Mouse (Mus musculus) MEL (cell line): ENCODE measurements around the gene Slc19a2. TPM values are rescaled to one million over a fixed set of nuclear protein-coding genes. Genes with fewer than 3 reads are reported as not detected.
A peak's percentile ranks its signal among the peaks of the same experiment; 100 is the strongest.

Experiments
- DNase-seq: peaks from one replicate; pipeline ENCODE4 v3.0.0; 2011; ENCODE audit warnings: low read depth, low spot score
- H3K27ac ChIP-seq: 2 replicates; pipeline ENCODE4 v1.5.1; 2012; ENCODE audit warnings: low read depth, mild to moderate bottlenecking, control low read depth, low read length, moderate library complexity; ENCODE audit not compliant: control insufficient read depth
- H3K27me3 ChIP-seq, 2 experiments: fragments of 150-350 bp in 1 of 2; sonication (generic) in 1 of 2; 2 replicates each; pipeline ENCODE4 v1.6.1; 2012; ENCODE audit warnings: low read length in 2 of 2, mild to moderate bottlenecking in 2 of 2, improper control_type of control experiment in 1 of 2, moderate library complexity in 1 of 2; ENCODE audit not compliant: insufficient read depth in 2 of 2, control insufficient read depth in 1 of 2
- H3K36me3 ChIP-seq, 2 experiments: 2 replicates each; pipeline ENCODE4 v1.6.1; 2012 to 2014; ENCODE audit warnings: low read length in 2 of 2, improper control_type of control experiment in 1 of 2, inconsistent platforms in 1 of 2, mild to moderate bottlenecking in 1 of 2; ENCODE audit not compliant: insufficient read depth in 2 of 2, control insufficient read depth in 1 of 2
- H3K4me1 ChIP-seq, 2 experiments: fragments of 150-350 bp in 1 of 2; sonication (generic) in 1 of 2; 2 replicates each; pipeline ENCODE4 v1.6.1; 2012; ENCODE audit warnings: low read length in 2 of 2, improper control_type of control experiment in 1 of 2, mild to moderate bottlenecking in 1 of 2; ENCODE audit not compliant: insufficient read depth in 2 of 2, control insufficient read depth in 1 of 2
- H3K4me3 ChIP-seq, 2 experiments: fragments of 150-350 bp in 1 of 2; sonication (generic) in 1 of 2; 2 replicates each; pipeline ENCODE4 v1.5.1; 2012; ENCODE audit warnings: low read depth in 2 of 2, low read length in 2 of 2, mild to moderate bottlenecking in 2 of 2, moderate library complexity in 2 of 2, control low read depth in 1 of 2, improper control_type of control experiment in 1 of 2; ENCODE audit not compliant: control insufficient read depth in 1 of 2, insufficient read depth in 1 of 2
- H3K79me2 ChIP-seq: 2 replicates; pipeline ENCODE4 v1.6.1; 2012; ENCODE audit warnings: mild to moderate bottlenecking, low read length, moderate library complexity; ENCODE audit not compliant: control insufficient read depth, poor library complexity, insufficient read depth
- H3K9ac ChIP-seq: 2 replicates; pipeline ENCODE4 v1.6.1; 2012; ENCODE audit warnings: low read depth, mild to moderate bottlenecking, control low read depth, low read length, moderate library complexity; ENCODE audit not compliant: control insufficient read depth, poor library complexity, severe bottlenecking
- H3K9me3 ChIP-seq: fragments of 150-350 bp; sonication (generic); replicated peaks from 2 replicates; pipeline ENCODE4 v1.6.1; 2012; ENCODE audit warnings: mild to moderate bottlenecking, low read length, improper control_type of control experiment, moderate library complexity; ENCODE audit not compliant: insufficient read depth
- BHLHE40 ChIP-seq: IDR thresholded peaks from 2 replicates; pipeline ENCODE4 v1.6.1; 2012; ENCODE audit warnings: low read depth, mild to moderate bottlenecking, inconsistent platforms, low read length, improper control_type of control experiment, borderline replicate concordance
- CHD1 ChIP-seq: IDR thresholded peaks from 2 replicates; pipeline ENCODE4 v1.6.1; 2012; ENCODE audit warnings: low read depth, mild to moderate bottlenecking, inconsistent platforms, low read length, improper control_type of control experiment
- CHD2 ChIP-seq: IDR thresholded peaks from 2 replicates; pipeline ENCODE4 v1.6.1; 2011; ENCODE audit warnings: low read length, improper control_type of control experiment
- CTCF ChIP-seq, 3 experiments: IDR thresholded peaks in 2 of 3; conservative IDR thresholded peaks in 1 of 3; 2 replicates each; pipeline ENCODE4 v1.5.1; 2011 to 2012; ENCODE audit warnings: low read length in 3 of 3, low read depth in 2 of 3, mild to moderate bottlenecking in 2 of 3, improper control_type of control experiment in 1 of 3, inconsistent platforms in 1 of 3, mixed read lengths in 1 of 3, moderate library complexity in 1 of 3; ENCODE audit not compliant: control insufficient read depth in 1 of 3, insufficient read depth in 1 of 3, poor library complexity in 1 of 3, severe bottlenecking in 1 of 3
- E2F4 ChIP-seq: IDR thresholded peaks from 2 replicates; pipeline ENCODE4 v1.6.1; 2011; ENCODE audit warnings: low read depth, low read length, improper control_type of control experiment, borderline replicate concordance
- ELF1 ChIP-seq: IDR thresholded peaks from 2 replicates; pipeline ENCODE4 v1.6.1; 2014; ENCODE audit warnings: low read depth, mild to moderate bottlenecking, inconsistent platforms, low read length, improper control_type of control experiment, moderate library complexity
- EP300 ChIP-seq, 2 experiments: IDR thresholded peaks; 2 replicates each; pipeline ENCODE4 v1.6.1; 2011; ENCODE audit warnings: improper control_type of control experiment in 2 of 2, low read length in 2 of 2, low read depth in 1 of 2, mild to moderate bottlenecking in 1 of 2
- ETS1 ChIP-seq: IDR thresholded peaks from 2 replicates; pipeline ENCODE4 v1.6.1; 2012; ENCODE audit warnings: low read depth, mild to moderate bottlenecking, inconsistent platforms, low read length, improper control_type of control experiment, moderate library complexity
- GABPA ChIP-seq: IDR thresholded peaks from 2 replicates; pipeline ENCODE4 v1.6.1; 2012; ENCODE audit warnings: low read depth, mild to moderate bottlenecking, inconsistent platforms, low read length, improper control_type of control experiment, moderate library complexity
- GATA1 ChIP-seq: IDR thresholded peaks from 2 replicates; pipeline ENCODE4 v1.6.1; 2011; ENCODE audit warnings: low read depth, low read length, improper control_type of control experiment
- HCFC1 ChIP-seq: IDR thresholded peaks from 2 replicates; pipeline ENCODE4 v1.6.1; 2012; ENCODE audit warnings: low read depth, mild to moderate bottlenecking, inconsistent platforms, low read length, improper control_type of control experiment, moderate library complexity
- JUND ChIP-seq: IDR thresholded peaks from 2 replicates; pipeline ENCODE4 v1.6.1; 2011; ENCODE audit warnings: low read depth, mild to moderate bottlenecking, improper control_type of control experiment, low read length
- KAT2A ChIP-seq: conservative IDR thresholded peaks from 2 replicates; pipeline ENCODE4 v1.6.1; 2012; ENCODE audit warnings: low read depth, low read length, improper control_type of control experiment, inconsistent platforms
- MAFK ChIP-seq: IDR thresholded peaks from 2 replicates; pipeline ENCODE4 v1.6.1; 2011; ENCODE audit warnings: low read depth, mild to moderate bottlenecking, low read length, improper control_type of control experiment, borderline replicate concordance
- MAX ChIP-seq: IDR thresholded peaks from 2 replicates; pipeline ENCODE4 v1.6.1; 2011; ENCODE audit warnings: low read length, improper control_type of control experiment
- MEF2A ChIP-seq: IDR thresholded peaks from 2 replicates; pipeline ENCODE4 v1.6.1; 2014; ENCODE audit warnings: low read depth, mild to moderate bottlenecking, inconsistent platforms, low read length, improper control_type of control experiment; ENCODE audit not compliant: poor library complexity, insufficient replicate concordance, severe bottlenecking; ENCODE audit errors: extremely low read depth
- MXI1 ChIP-seq: IDR thresholded peaks from 2 replicates; pipeline ENCODE4 v1.6.1; 2011; ENCODE audit warnings: mild to moderate bottlenecking, low read depth, low read length, improper control_type of control experiment
- MYB ChIP-seq: IDR thresholded peaks from 2 replicates; pipeline ENCODE4 v1.6.1; 2011; ENCODE audit warnings: mild to moderate bottlenecking, low read depth, low read length, improper control_type of control experiment
- MYC ChIP-seq: IDR thresholded peaks from 2 replicates; pipeline ENCODE4 v1.6.1; 2011; ENCODE audit warnings: low read depth, mild to moderate bottlenecking, low read length, improper control_type of control experiment, moderate library complexity
- NELFE ChIP-seq: IDR thresholded peaks from 2 replicates; pipeline ENCODE4 v1.6.1; 2011; ENCODE audit warnings: low read depth, low read length, improper control_type of control experiment
- POLR2AphosphoS2 ChIP-seq: IDR thresholded peaks from 2 replicates; pipeline ENCODE4 v1.6.1; 2011; ENCODE audit warnings: low read length, improper control_type of control experiment
- POLR2AphosphoS5 ChIP-seq: IDR thresholded peaks from 2 replicates; pipeline ENCODE4 v1.6.1; 2012; ENCODE audit warnings: low read depth, borderline replicate concordance, mild to moderate bottlenecking, inconsistent platforms, low read length, moderate library complexity, mixed read lengths
- RAD21 ChIP-seq: IDR thresholded peaks from 2 replicates; pipeline ENCODE4 v1.6.1; 2011; ENCODE audit warnings: mild to moderate bottlenecking, low read depth, low read length, improper control_type of control experiment
- RCOR1 ChIP-seq: IDR thresholded peaks from 2 replicates; pipeline ENCODE4 v1.6.1; 2012; ENCODE audit warnings: low read depth, mild to moderate bottlenecking, inconsistent platforms, low read length, improper control_type of control experiment
- SIN3A ChIP-seq: IDR thresholded peaks from 2 replicates; pipeline ENCODE4 v1.6.1; 2012; ENCODE audit warnings: low read length, improper control_type of control experiment, inconsistent platforms
- SMC3 ChIP-seq: IDR thresholded peaks from 2 replicates; pipeline ENCODE4 v1.6.1; 2011; ENCODE audit warnings: low read depth, low read length, improper control_type of control experiment
- TAL1 ChIP-seq: IDR thresholded peaks from 2 replicates; pipeline ENCODE4 v1.6.1; 2012; ENCODE audit warnings: mild to moderate bottlenecking, inconsistent platforms, low read length, moderate library complexity, mixed read lengths
- TBP ChIP-seq: IDR thresholded peaks from 2 replicates; pipeline ENCODE4 v1.8.0; 2011; ENCODE audit warnings: low read depth, low read length, improper control_type of control experiment
- TCF12 ChIP-seq: IDR thresholded peaks from 2 replicates; pipeline ENCODE4 v1.6.1; 2014; ENCODE audit warnings: low read depth, mild to moderate bottlenecking, inconsistent platforms, low read length, improper control_type of control experiment, moderate library complexity
- USF1 ChIP-seq: IDR thresholded peaks from 2 replicates; pipeline ENCODE4 v1.6.1; 2014; ENCODE audit warnings: low read depth, mild to moderate bottlenecking, inconsistent platforms, low read length, improper control_type of control experiment, moderate library complexity
- USF2 ChIP-seq, 2 experiments: IDR thresholded peaks; 2 replicates each; pipeline ENCODE4 v1.6.1; 2011 to 2012; ENCODE audit warnings: improper control_type of control experiment in 2 of 2, low read length in 2 of 2, borderline replicate concordance in 1 of 2, inconsistent platforms in 1 of 2, low read depth in 1 of 2, mild to moderate bottlenecking in 1 of 2; ENCODE audit not compliant: insufficient read depth in 1 of 2
- ZC3H11A ChIP-seq: IDR thresholded peaks from 2 replicates; pipeline ENCODE4 v1.6.1; 2012; ENCODE audit warnings: low read depth, mild to moderate bottlenecking, inconsistent platforms, low read length, improper control_type of control experiment
- ZKSCAN1 ChIP-seq: IDR thresholded peaks from 2 replicates; pipeline ENCODE4 v1.6.1; 2012; ENCODE audit warnings: low read depth, mild to moderate bottlenecking, inconsistent platforms, low read length, improper control_type of control experiment, moderate library complexity
- ZMIZ1 ChIP-seq: IDR thresholded peaks from 2 replicates; pipeline ENCODE4 v1.6.1; 2012; ENCODE audit warnings: low read depth, mild to moderate bottlenecking, inconsistent platforms, low read length, improper control_type of control experiment, moderate library complexity
- polyA plus RNA-seq, 2 experiments: library from polyadenylated mRNA; stranded (reverse) in 1 of 2; unstranded in 1 of 2; fragments of >175 nt in 1 of 2; fragments of >200 nt in 1 of 2; gene quantifications; 2 replicates each; pipeline versions ENCODE4 v1.2.1 to v1.2.4; 2012; ENCODE audit warnings: low replicate concordance in 2 of 2, low read depth in 1 of 2; ENCODE audit not compliant: insufficient read length in 2 of 2, insufficient read depth in 1 of 2, missing spikeins in 1 of 2
- total RNA-seq: library from RNA; depleted of rRNA; stranded (reverse); fragments of 300-350 nt; gene quantifications from 2 replicates; pipeline ENCODE4 v1.2.3, GENCODE M21; 2012; rRNA removed

Gene Slc19a2
- 9.7 TPM in 2 replicates for total RNA-seq
- polyA plus RNA-seq = 10 to 100 TPM in 1 of 2 experiments, 1 to 10 TPM in 1; 9.0 to 54.2 TPM

DNA sequence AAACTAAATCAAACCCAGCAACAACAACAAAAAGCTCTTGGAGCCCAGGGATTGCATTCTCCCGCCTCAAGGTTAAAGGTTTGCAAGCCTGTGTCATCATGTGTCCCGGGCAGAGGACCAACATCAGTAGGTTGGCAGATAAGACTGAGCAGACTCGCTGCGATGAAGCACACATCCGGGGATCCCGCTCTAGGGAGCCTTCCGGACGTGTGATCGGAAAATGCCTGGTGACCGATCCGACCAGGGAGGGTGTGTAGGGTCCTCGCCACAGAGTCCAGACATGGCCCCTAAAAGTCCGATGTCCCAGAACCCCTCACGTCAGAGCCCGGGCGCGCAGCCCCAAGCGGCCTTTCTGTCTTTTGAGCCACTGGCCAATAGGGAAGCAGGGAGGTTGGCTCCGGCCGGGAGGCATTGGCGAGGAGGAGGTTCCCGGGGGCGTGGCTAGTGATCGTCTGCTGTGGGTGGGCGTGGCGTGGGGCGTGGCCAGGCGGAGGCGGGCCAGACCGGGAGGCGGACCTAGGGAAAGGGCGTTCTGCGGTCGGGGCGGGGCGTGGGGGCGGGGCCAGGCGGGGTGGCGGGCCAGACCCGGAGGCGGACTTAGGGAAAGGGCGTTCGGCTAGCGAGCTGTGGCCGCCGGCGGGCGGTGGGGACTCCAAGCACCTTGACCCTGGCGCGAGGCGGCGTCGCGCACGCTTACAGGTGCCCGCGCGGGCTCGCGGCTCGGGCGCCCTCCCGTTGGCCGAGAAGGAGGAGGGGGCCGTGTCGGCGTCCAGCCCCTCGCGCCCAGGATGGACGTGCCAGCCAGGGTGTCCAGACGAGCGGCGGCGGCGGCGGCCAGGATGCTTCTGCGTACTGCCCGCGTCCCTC is at the start of gene Slc19a2:
Slc19a2 (plus strand) TSS at position 582 of the 867 bp plus-strand sequence.
- H3K4me1 ChIP-seq = peaks cover 5 to 15% of the 10 kb centered on the region in 2 experiments
- peak within 1 kb of the TSS; percentile 83 for H3K9ac ChIP-seq
- peaks cover 1 to 2% of the 10 kb centered on the region in 2 experiments; a peak in 3 of 4 replicates for H3K27me3 ChIP-seq
- H3K79me2 ChIP-seq = peaks cover 9% of the 10 kb centered on the region
- H3K4me3 ChIP-seq = peak within 1 kb of the TSS; percentile 93 to 99
- H3K9me3 ChIP-seq = no peaks in the 10 kb centered on the region
- peak within 1 kb of the TSS; percentile 89 for H3K27ac ChIP-seq
- H3K36me3 ChIP-seq = peaks cover 0 to 17% of the 10 kb centered on the region in 2 experiments; a peak in 2 of 4 replicates
- peak; percentile 97 for DNase-seq
- peak; percentile 70 for TF ChIP-seq MXI1
- no peak for TF ChIP-seq E2F4
- TF ChIP-seq SIN3A = peak; percentile 66
- peak; percentile 27; the same call in 1 of the 2 replicates for TF ChIP-seq POLR2AphosphoS2
- TF ChIP-seq MEF2A = no peak
- TF ChIP-seq SMC3 = no peak
- no peak for TF ChIP-seq CHD2
- no peak for TF ChIP-seq JUND
- no peak for TF ChIP-seq USF2 (IDR thresholded peaks at IDR 0.05; ENCODE audit: borderline replicate concordance in 1 of 2, insufficient read depth in 1 of 2, low read depth in 1 of 2, low read length in 2 of 2)
- no peak for TF ChIP-seq CTCF (IDR thresholded peaks at IDR 0.05 in 2 of 3, conservative IDR thresholded peaks at IDR 0.05 in 1 of 3; ENCODE audit: control insufficient read depth in 1 of 3, insufficient read depth in 1 of 3, low read depth in 2 of 3, low read length in 3 of 3, poor library complexity in 1 of 3, severe bottlenecking in 1 of 3)
- TF ChIP-seq MAFK = no peak
- TF ChIP-seq POLR2AphosphoS5 = no peak
- TF ChIP-seq BHLHE40 = no peak
- TF ChIP-seq USF1 = 0 out of 2 replicates have a peak, but pooled peaks have one; percentile 20
- no peak for TF ChIP-seq MYB
- peak; percentile 67; the same call in 1 of the 2 replicates for TF ChIP-seq ZMIZ1
- TF ChIP-seq ZKSCAN1 = no peak
- TF ChIP-seq CHD1 = no peak
- 0 out of 2 replicates have a peak, but pooled peaks have one; percentile 5 for TF ChIP-seq TCF12
- TF ChIP-seq RCOR1 = peak; percentile 53; the same call in 1 of the 2 replicates
- TF ChIP-seq ZC3H11A = no peak
- TF ChIP-seq TAL1 = no peak
- TF ChIP-seq MAX = peak; percentile 43; the same call in 1 of the 2 replicates
- no peak for TF ChIP-seq KAT2A
- no peak for TF ChIP-seq TBP
- peak; percentile 65 for TF ChIP-seq GATA1
- no peak for TF ChIP-seq GABPA
- peak; percentile 70 for TF ChIP-seq ETS1
- peak; percentile 62 for TF ChIP-seq HCFC1
- TF ChIP-seq NELFE = peak; percentile 61
- no peak for TF ChIP-seq RAD21
- TF ChIP-seq EP300 (IDR thresholded peaks at IDR 0.05; ENCODE audit: low read depth in 1 of 2, low read length in 2 of 2) = peak in 1 of 2 experiments; percentile 52; a peak in 2 of 4 replicates
- peak; percentile 62; the same call in 1 of the 2 replicates for TF ChIP-seq ELF1
- peak; percentile 57; the same call in 1 of the 2 replicates for TF ChIP-seq MYC
